Mouse (Mus musculus) testis, adult 2 months (tissue): ENCODE measurements at regions not wholly inside any gene's neighbourhood (a gene's known extent, or its start where the extent isn't known, plus 50 kb on each side); places are given as distances from the start of the nearest gene placed in this dataset.

Source experiments
- H3K27ac ChIP-seq: fragments of 200-500 bp; 2 replicates; pipeline ENCODE4 v1.5.1; 2012; ENCODE audit warnings: low read depth, low read length; ENCODE audit not compliant: control insufficient read depth, insufficient read depth
- H3K27me3 ChIP-seq: fragments of 200-500 bp; 2 replicates; pipeline ENCODE4 v1.6.1; 2012; ENCODE audit warnings: mild to moderate bottlenecking, low read length, moderate library complexity; ENCODE audit not compliant: control insufficient read depth, insufficient read depth
- H3K36me3 ChIP-seq: fragments of 200-500 bp; 2 replicates; pipeline ENCODE4 v1.6.1; 2012; ENCODE audit warnings: mild to moderate bottlenecking, low read length; ENCODE audit not compliant: control insufficient read depth, insufficient read depth
- H3K4me1 ChIP-seq: fragments of 200-500 bp; 2 replicates; pipeline ENCODE4 v1.6.1; 2012; ENCODE audit warnings: low read length; ENCODE audit not compliant: control insufficient read depth, insufficient read depth
- H3K4me3 ChIP-seq: fragments of 200-500 bp; 2 replicates; pipeline ENCODE4 v1.5.1; 2012; ENCODE audit warnings: low read depth, mild to moderate bottlenecking, low read length, moderate library complexity, mixed read lengths; ENCODE audit not compliant: control insufficient read depth
- CTCF ChIP-seq: fragments of 200-500 bp; IDR thresholded peaks from 2 replicates; pipeline ENCODE4 v1.5.1; 2012; ENCODE audit warnings: low read depth, mild to moderate bottlenecking, inconsistent platforms, low read length, moderate library complexity; ENCODE audit not compliant: control insufficient read depth, insufficient read depth, insufficient replicate concordance
- POLR2A ChIP-seq: fragments of 200-500 bp; IDR thresholded peaks from 2 replicates; pipeline ENCODE4 v1.6.1; 2012; ENCODE audit warnings: low read depth, mild to moderate bottlenecking, inconsistent platforms, low read length, moderate library complexity; ENCODE audit not compliant: control insufficient read depth

DNA sequence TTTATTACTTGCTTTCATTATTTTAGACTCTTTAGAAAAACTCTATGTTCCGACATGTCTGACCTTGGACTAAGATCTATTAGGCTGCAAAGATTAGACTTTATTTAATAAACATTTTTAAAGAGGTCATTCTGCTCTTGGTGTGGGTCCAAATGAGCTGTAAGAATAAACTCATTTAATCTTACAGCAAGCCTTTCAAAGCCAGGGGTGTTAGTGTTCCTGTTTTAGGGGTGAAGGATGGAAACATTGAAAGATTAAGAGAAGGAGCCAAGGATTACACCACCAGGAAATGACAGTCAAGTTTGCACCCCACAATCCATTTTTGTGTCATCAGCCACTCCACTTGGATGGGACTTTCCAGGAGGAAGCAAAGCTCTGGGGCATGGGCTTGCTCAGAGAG lies 495.5 kb downstream of the Dhx35 start:
- Histone ChIP-seq H3K4me3 (no peak overlapping the region), H3K27ac (no peak overlapping the region), H3K27me3 (no peaks in the 10 kb centered on the region), H3K4me1 (no peaks in the 10 kb centered on the region), H3K36me3 (no peaks in the 10 kb centered on the region)
- TF ChIP-seq CTCF (no peak), POLR2A (no peak)

DNA sequence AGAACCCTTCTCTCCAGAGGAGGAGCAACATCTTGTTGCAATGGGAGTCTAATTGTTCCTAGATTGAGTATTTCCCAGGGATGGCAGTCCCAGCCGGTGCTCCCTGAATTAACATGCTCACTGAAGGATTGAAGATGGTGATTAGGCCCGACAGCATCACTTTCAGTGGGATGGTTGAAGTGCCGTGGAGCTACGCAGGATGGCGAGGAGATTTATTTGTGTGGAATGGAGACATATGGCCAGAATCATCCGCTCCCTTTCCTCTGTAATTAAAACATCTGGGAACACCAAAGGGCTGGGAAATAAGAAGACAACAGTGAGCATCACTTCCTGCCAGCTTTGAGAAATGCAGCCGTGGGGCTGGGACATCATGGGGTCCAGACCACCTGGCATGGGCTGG lies 512.4 kb downstream of the Dhx35 start:
- no peak for TF ChIP-seq POLR2A
- no peak for TF ChIP-seq CTCF
- H3K4me3 ChIP-seq = no peak overlapping the region
- no peaks in the 10 kb centered on the region for H3K4me1 ChIP-seq
- H3K27me3 ChIP-seq = no peaks in the 10 kb centered on the region
- H3K36me3 ChIP-seq = no peaks in the 10 kb centered on the region
- no peak overlapping the region for H3K27ac ChIP-seq

DNA sequence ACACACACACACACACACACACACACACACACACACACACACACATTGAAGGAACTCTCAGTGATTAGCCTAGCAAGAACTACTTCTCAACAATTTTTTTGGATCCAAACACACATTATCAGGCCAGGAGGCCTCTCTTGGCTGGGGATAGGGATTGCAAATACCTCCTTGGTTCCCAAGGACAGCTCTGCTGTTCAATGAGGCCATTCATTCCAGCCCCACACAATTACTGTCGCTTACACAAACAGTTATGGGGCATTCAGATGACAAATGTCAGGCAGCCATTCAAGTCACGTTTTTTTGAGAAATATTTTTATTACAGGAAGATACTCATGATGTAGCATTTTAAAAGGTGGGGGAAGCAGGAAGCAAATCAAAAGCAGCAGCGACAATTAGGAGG lies 540.1 kb downstream of the Dhx35 start:
- Histone ChIP-seq H3K36me3 (no peaks in the 10 kb centered on the region), H3K4me3 (no peak overlapping the region), H3K27ac (no peak overlapping the region), H3K4me1 (no peaks in the 10 kb centered on the region), H3K27me3 (no peaks in the 10 kb centered on the region)
- TF ChIP-seq CTCF (no peak), POLR2A (no peak)

DNA sequence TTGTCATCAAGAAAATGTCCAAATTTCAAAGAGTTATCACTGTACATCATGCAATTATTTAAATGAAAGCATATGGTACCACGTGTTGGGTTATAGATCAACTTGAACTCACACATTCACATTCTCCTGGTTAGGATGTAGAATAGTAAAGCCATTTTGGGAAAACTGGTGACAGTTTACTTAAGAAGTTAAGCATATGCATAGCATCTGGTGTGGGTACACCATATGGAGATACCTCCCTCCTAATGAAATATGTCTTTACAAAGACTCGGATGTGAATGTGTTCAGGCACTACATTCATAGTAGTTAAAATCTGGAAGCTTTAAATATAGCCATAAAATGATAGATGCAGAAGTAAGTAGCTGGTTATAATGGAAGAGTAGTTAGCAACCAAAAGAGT lies 542.0 kb downstream of the Dhx35 start:
- Histone ChIP-seq H3K27ac (no peak overlapping the region), H3K36me3 (no peaks in the 10 kb centered on the region), H3K4me3 (no peak overlapping the region), H3K4me1 (no peaks in the 10 kb centered on the region), H3K27me3 (no peaks in the 10 kb centered on the region)
- TF ChIP-seq CTCF = no peak
- TF ChIP-seq POLR2A = no peak

DNA sequence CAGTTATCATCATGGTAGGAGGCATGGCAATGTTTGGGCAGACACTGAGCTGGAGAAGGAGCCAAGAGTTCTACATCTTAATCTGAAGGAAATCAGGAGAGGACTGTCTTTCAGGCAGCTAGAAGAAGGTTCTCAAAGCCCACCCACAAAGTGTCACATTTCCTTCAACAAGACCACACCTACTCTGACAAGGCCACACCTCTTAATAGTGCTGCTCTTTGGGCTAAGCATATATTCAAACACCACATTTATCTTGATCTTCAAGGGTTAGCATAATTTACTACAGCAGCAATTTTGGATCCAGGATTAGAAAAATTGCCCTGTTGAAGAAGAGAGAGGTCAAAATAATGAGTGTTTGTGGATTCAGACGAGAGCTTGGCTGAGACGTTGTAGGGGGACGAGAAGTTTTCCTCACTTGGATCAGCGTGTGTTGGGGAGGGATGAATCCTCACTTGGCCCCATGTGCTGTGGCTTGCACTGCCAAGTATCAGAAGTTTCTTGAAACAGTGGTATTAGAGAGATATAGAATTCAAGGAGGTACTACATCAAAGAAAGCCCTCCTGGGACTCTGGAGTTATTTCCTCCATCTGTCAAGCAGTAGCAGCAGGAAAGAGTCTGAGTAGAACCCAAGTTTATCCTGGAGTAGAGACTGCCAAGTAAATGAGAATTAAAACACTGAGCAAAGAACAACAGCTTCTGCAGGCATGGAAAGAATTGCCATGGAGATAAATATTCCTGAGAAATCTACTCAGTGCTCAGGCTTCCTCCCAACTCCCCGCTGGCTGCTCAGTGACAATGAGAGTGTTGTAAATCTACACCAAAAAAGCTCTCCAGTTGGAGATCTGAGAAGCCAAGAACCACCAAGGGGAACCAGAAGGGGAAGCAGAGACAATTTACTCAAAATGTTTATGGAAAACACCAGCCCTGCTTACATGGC lies 549.3 kb downstream of the Dhx35 start:
- TF ChIP-seq POLR2A (no peak), CTCF (no peak)
- H3K27me3 ChIP-seq = no peaks in the 10 kb centered on the region
- H3K36me3 ChIP-seq = no peaks in the 10 kb centered on the region
- H3K27ac ChIP-seq = no peak overlapping the region
- no peak overlapping the region for H3K4me3 ChIP-seq
- H3K4me1 ChIP-seq = no peaks in the 10 kb centered on the region

DNA sequence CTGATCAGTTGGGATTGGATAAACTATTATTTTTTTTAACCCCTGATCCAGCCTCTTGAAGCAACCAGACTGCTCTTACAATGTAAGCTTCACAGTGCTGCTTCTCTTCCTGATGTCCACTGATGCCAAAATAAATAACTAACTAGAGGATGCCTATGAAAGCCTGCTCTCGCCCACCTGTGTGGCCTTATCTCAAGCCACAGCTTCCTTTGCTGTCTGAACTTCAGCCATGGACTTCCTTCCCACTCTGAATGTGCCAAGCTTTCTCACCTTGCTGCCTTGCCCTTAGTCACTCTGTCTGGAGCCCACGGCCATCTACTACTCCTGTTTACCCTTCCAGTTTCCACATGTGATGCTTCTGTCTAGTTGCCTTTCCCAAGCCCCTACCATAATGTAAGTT lies 559.6 kb downstream of the Dhx35 start:
- H3K27me3 ChIP-seq = no peaks in the 10 kb centered on the region
- no peaks in the 10 kb centered on the region for H3K4me1 ChIP-seq
- no peak overlapping the region for H3K4me3 ChIP-seq
- TF ChIP-seq POLR2A (no peak), CTCF (no peak)
- no peaks in the 10 kb centered on the region for H3K36me3 ChIP-seq
- H3K27ac ChIP-seq = no peak overlapping the region

DNA sequence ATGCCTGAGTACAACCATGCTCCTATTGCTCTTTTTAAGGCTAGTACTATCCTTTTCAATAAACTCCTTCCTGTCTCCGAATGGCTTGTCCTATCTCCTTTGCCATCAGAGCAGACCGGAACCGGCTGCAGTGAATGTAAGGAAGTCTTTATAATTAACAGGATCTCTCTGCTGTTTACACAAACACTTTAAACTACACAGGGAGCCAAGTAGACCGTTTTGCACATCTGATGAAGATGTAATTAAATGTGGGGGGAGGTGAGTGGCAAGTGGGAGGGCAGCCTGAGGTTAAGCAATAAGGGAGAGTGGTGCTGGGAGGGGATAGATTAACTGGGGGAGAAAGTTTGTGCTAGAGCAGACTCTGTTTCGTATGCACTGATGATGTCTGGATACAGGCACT lies 561.9 kb downstream of the Dhx35 start:
- Histone ChIP-seq H3K27me3 (no peaks in the 10 kb centered on the region), H3K4me1 (no peaks in the 10 kb centered on the region), H3K4me3 (no peak overlapping the region), H3K27ac (no peak overlapping the region), H3K36me3 (no peaks in the 10 kb centered on the region)
- no peak for TF ChIP-seq POLR2A
- TF ChIP-seq CTCF = no peak

DNA sequence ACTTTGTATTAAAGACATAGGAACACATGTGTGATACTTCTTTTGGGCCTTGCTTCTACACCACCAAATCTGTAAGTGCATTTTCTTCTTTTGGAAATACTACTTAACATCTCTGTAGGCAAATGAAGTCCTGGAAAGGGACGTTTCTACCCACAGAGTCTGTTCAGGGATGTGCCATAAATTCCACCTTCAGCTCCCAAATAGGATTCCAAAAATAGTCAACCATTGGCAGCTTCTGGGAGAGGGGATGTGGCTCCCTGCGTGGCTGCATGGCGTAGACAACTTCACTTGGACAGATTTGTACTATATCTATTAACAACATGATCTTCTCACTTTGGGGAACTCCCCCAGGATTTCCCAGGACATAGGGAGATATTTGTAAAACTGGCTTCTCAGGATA lies 566.8 kb downstream of the Dhx35 start:
- no peak for TF ChIP-seq CTCF
- no peak for TF ChIP-seq POLR2A
- no peaks in the 10 kb centered on the region for H3K36me3 ChIP-seq
- no peak overlapping the region for H3K4me3 ChIP-seq
- H3K4me1 ChIP-seq = no peaks in the 10 kb centered on the region
- H3K27ac ChIP-seq = no peak overlapping the region
- H3K27me3 ChIP-seq = no peaks in the 10 kb centered on the region
